Mouse (Mus musculus) megakaryocyte, embryonic 14.5 days (primary cell): ENCODE measurements around the gene Nectin1. TPM values are rescaled to one million over a fixed set of nuclear protein-coding genes. Genes with fewer than 3 reads are reported as not detected.
A peak's percentile ranks its signal among the peaks of the same experiment; 100 is the strongest.

Experiments used
- H3K27me3 ChIP-seq: replicated peaks from 2 replicates; pipeline ENCODE3; 2012; ENCODE audit warnings: inconsistent platforms
- H3K36me3 ChIP-seq: replicated peaks from 2 replicates; pipeline ENCODE3; 2012; ENCODE audit warnings: low read length, inconsistent platforms, mixed read lengths
- H3K4me1 ChIP-seq: 2 replicates; pipeline ENCODE4 v1.6.1; 2012; ENCODE audit warnings: inconsistent platforms
- H3K4me3 ChIP-seq: replicated peaks from 2 replicates; pipeline ENCODE3; 2012; ENCODE audit warnings: moderate library complexity, mild to moderate bottlenecking, inconsistent platforms
- H3K9me3 ChIP-seq: 2 replicates; pipeline ENCODE4 v1.6.1; 2012; ENCODE audit warnings: inconsistent platforms
- FLI1 ChIP-seq: IDR thresholded peaks from 2 replicates; pipeline ENCODE4 v1.6.1; 2012; ENCODE audit warnings: low read length, inconsistent platforms, mixed read lengths
- GATA1 ChIP-seq: IDR thresholded peaks from 3 replicates; pipeline ENCODE4 v1.6.1; 2012; ENCODE audit warnings: mixed read lengths, low read length, inconsistent platforms, borderline replicate concordance
- polyA plus RNA-seq: library from polyadenylated mRNA; stranded (reverse); fragments of >175 nt; gene quantifications from 2 replicates; pipeline ENCODE4 v1.2.3, GENCODE M21; 2012; ENCODE audit warnings: low replicate concordance; ENCODE audit not compliant: insufficient read depth

The Nectin1 gene
- polyA plus RNA-seq, 1 experiment: 1.3 TPM

DNA sequence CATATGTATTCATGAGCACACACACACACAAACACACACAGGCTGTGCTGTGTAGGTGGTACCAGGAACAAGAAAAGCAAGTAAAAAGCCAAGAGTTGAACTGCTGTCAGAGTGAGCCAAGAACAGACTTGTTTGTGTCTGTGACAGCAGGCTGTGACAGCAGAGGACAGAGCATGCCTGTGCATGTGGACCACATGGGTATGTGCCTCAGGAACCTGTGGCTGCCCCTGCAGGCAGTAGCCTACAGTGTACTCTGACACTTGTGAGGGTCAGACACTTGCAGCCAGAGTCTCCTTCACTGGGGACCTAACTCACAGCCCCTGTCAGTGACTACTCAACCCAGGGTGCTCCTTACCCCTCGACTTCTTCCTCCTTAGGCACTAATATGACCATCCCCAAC is 23.7 kb upstream of the Nectin1 start:
- no peaks in the 10 kb centered on the region for H3K4me1 ChIP-seq
- H3K27me3 ChIP-seq: peaks cover 7% of the 10 kb centered on the region
- H3K36me3 ChIP-seq: no peaks in the 10 kb centered on the region
- no peaks in the 10 kb centered on the region for H3K9me3 ChIP-seq
- H3K4me3 ChIP-seq: no peak overlapping the region
- TF ChIP-seq GATA1: no peak

- Histone ChIP-seq H3K9me3 (no peaks in the 10 kb centered on the region), H3K27me3 (peaks cover 13% of the 10 kb centered on the region)
Measured at GRCm38 (mm10) chr9:43724093-43724492, 19.7 kb upstream of the Nectin1 start.

DNA sequence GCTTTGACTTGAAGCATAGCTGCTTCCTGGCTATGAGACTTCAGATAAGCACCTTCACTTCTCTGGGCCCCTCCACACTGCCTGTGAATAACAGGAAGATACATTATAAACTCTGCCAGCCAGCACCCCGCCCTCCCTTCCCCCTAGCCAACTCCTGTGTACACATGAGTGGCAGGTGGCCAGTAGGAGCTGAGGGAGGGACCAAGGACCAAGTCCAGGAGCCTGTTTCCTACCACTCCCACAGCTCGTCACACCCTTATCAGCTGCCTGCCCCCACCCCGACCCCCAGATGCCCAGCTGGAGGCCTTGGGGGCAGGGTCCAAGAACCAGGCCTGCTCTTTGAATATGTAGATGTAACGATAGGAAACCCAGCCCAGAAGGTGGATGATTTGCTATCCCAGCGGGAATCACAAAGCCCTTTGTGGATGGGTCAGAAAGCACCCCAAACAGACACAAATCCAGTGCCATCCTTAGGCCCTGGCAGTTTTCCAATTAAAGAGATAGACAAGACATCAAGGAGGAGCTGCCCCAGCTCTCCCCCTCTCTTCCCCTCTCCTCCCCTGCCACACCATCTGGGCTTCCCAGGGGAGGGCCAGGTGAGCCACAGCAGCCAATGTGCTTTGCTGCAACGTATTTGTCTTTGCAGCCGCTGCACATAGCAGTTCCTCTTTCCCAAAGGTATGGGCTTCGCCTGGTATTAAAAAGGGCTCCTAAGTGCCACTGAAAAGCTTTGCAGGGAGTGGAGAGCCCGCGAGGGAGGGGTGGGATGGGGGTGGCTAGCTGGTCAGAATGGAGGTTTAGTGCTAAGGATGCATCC is 14.1 kb upstream of the Nectin1 start:
- no peaks in the 10 kb centered on the region for H3K9me3 ChIP-seq
- H3K4me3 ChIP-seq: no peak overlapping the region
- H3K27me3 ChIP-seq: peaks cover 50% of the 10 kb centered on the region
- H3K4me1 ChIP-seq: peaks cover 3% of the 10 kb centered on the region; the same call in 1 of the 2 replicates
- no peaks in the 10 kb centered on the region for H3K36me3 ChIP-seq
- no peak for TF ChIP-seq FLI1
- no peak for TF ChIP-seq GATA1

More at GRCm38 (mm10) chr9:43724093-43724492, 19.7 kb upstream of the Nectin1 start:
- H3K4me3 ChIP-seq: no peak overlapping the region
- no peaks in the 10 kb centered on the region for H3K4me1 ChIP-seq
- no peaks in the 10 kb centered on the region for H3K36me3 ChIP-seq
- no peak for TF ChIP-seq FLI1
- no peak for TF ChIP-seq GATA1

- H3K4me3 ChIP-seq: peak overlapping the region; percentile 63
- TF ChIP-seq FLI1 (no peak), GATA1 (no peak)
- no peaks in the 10 kb centered on the region for H3K36me3 ChIP-seq
- peaks cover 50% of the 10 kb centered on the region for H3K27me3 ChIP-seq
- peaks cover 3% of the 10 kb centered on the region; the same call in 1 of the 2 replicates for H3K4me1 ChIP-seq
- no peaks in the 10 kb centered on the region for H3K9me3 ChIP-seq
Measured at GRCm38 (mm10) chr9:43730284-43731027, 13.3 kb upstream of the Nectin1 start.

GRCm38 (mm10) chr9:43731880-43732279 is 11.9 kb upstream of the Nectin1 start:
- no peak overlapping the region for H3K4me3 ChIP-seq
- peaks cover 49% of the 10 kb centered on the region for H3K27me3 ChIP-seq
- no peak for TF ChIP-seq FLI1
- peaks cover 3% of the 10 kb centered on the region; the same call in 1 of the 2 replicates for H3K4me1 ChIP-seq
- H3K36me3 ChIP-seq: no peaks in the 10 kb centered on the region
- H3K9me3 ChIP-seq: no peaks in the 10 kb centered on the region

- TF ChIP-seq GATA1 (no peak), FLI1 (no peak)
- no peaks in the 10 kb centered on the region for H3K9me3 ChIP-seq
- no peaks in the 10 kb centered on the region for H3K36me3 ChIP-seq
- H3K27me3 ChIP-seq: peaks cover 56% of the 10 kb centered on the region
- no peak overlapping the region for H3K4me3 ChIP-seq
- H3K4me1 ChIP-seq: peaks cover 3% of the 10 kb centered on the region; the same call in 1 of the 2 replicates
Measured at GRCm38 (mm10) chr9:43732671-43733070, 11.1 kb upstream of the Nectin1 start.

DNA sequence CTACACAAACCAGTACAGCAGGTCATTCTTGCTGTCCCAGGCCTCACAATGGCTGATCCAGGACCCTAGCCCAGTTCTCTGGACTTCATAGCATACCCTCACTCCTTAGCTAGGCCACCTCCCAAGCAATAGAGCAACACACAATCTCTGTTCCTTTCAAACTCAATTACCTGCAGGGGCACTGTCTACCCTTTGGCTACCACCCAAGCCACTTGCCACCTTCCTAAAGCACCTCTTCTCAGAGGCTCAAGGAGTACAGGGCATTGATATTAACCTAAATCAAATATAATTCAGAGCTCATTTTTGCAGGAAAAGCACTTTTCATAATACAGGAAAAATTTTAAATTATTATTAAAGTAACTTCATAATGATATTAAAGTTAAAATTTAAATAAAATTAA is 8.8 kb upstream of the Nectin1 start:
- no peaks in the 10 kb centered on the region for H3K36me3 ChIP-seq
- H3K27me3 ChIP-seq: peaks cover 63% of the 10 kb centered on the region
- peaks cover 3% of the 10 kb centered on the region; the same call in 1 of the 2 replicates for H3K4me1 ChIP-seq
- TF ChIP-seq GATA1: no peak
- no peak for TF ChIP-seq FLI1
- H3K9me3 ChIP-seq: no peaks in the 10 kb centered on the region
- no peak overlapping the region for H3K4me3 ChIP-seq

DNA sequence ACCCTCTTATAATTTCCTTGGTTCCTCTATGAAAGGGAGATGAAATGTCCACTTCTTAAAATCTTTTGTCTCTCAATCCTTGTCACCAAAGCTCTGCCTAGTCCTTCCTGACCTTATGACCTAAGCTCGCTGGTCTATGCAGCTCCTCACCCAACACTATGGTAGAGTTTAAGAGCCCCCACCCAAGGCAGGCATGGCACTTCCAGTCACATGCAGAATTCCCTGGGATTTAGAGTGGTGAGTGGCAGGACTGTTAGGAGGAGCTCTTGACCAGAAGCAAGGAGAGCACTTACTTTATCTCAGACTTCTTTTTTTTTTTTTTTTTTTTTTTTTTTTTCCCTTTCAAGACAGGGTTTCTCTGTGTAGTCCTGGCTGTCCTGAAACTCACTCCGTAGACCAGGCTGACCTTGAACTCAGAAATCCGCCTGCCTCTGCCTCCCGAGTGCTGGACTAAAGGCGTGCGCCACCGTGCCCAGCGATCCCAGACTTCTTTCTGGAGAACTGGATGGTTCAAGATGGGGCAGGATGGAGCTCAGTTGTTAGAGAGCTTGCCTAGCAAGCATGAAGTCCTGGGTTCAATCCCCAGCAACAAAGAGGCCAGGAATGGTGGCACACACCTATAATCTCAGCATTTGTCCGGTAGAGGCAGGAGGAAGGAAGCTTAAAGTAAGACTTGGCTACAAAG is 7.6 kb upstream of the Nectin1 start:
- Histone ChIP-seq H3K36me3 (no peaks in the 10 kb centered on the region), H3K4me3 (no peak overlapping the region), H3K4me1 (no peaks in the 10 kb centered on the region), H3K9me3 (no peaks in the 10 kb centered on the region), H3K27me3 (peaks cover 56% of the 10 kb centered on the region)
- TF ChIP-seq FLI1: no peak
- TF ChIP-seq GATA1: no peak

DNA sequence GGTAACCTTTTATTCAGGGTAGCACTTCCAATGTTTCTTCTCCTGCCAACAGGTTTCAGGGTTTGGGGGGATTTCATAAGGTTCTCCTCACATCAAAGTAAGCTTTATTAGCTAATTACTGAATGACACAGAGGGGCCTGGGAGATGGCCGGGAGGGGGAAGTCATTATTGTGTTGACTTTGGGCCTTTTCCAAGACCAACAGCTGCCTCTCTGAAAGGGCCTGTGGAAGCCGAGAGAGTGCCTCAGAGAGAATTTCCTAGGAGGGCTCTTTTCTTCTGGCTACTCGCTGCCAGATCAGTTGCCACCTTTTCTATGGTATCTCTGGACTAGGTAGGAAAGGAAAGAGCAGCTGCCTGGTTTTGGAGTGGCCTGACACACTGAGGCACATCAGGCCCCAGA is 6.5 kb upstream of the Nectin1 start:
- TF ChIP-seq FLI1: no peak
- TF ChIP-seq GATA1: no peak
- Histone ChIP-seq H3K9me3 (no peaks in the 10 kb centered on the region), H3K4me3 (no peak overlapping the region), H3K4me1 (no peaks in the 10 kb centered on the region), H3K36me3 (no peaks in the 10 kb centered on the region), H3K27me3 (peaks cover 56% of the 10 kb centered on the region)
